Mouse (Mus musculus) C2C12 (cell line): Measurements from ENCODE around the gene Pygo2.

Experiments used
- CEBPB ChIP-seq: IDR thresholded peaks from one replicate; pipeline ENCODE4 v1.6.1; 2011; ENCODE audit warnings: low read depth, mild to moderate bottlenecking, control low read depth, moderate library complexity
- CTCF ChIP-seq: IDR thresholded peaks from one replicate; pipeline ENCODE4 v1.5.1; 2011; ENCODE audit not compliant: control insufficient read depth, insufficient read depth, insufficient read length
- MYOD1 ChIP-seq: IDR thresholded peaks from one replicate; pipeline ENCODE4 v1.6.1; 2011; ENCODE audit warnings: low read depth; ENCODE audit not compliant: control insufficient read depth, insufficient read length
- MYOG ChIP-seq: IDR thresholded peaks from one replicate; pipeline ENCODE4 v1.6.1; 2011; ENCODE audit not compliant: control insufficient read depth, insufficient read length; ENCODE audit errors: extremely low read depth

DNA sequence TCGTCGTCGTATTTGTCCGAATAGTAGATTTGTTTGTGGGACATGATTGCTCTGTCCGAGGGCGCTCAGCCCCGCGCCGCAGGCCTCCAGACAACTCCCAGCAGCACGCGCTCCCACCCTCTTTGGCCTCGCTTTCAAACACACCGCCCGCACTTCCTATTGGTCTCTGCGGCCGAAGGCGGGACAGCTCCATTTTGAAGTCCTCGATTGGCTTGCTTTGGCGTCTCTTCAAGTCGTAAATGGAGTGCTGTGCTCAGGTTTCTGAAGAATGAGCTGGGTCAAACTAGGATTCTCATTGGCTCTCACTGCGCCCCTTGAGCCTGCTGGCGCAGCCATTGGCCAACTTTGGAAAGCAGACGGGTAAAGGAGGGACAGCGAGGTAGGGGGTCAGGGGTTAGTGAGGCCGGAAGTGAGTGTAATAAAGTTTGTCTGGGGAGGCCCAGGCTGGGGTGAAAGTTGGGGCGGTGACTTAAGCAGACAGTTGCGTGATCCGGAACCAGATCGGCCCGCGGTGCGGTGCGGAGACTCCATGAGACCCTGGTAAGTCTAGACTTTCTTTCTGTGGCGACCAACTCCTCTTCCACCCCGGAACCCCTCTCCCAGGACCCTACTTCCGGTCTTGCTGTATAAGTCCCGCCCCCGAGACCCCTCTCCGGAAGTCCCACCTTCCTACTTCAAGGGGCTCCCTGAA lies 11.7 kb upstream of the Pygo2 start, which contains the start of the genes Cks1b and Shc1:
- TF ChIP-seq CTCF (no peak), MYOD1 (no peak), MYOG (no peak), CEBPB (no peak)
